Mouse (Mus musculus): ENCODE results near the gene H6pd. TPM values are rescaled to one million over a fixed set of nuclear protein-coding genes. Genes with fewer than 3 reads are reported as not detected.

The H6pd gene
- polyA plus RNA-seq, 1 experiment from 2014 or later: 16.9 TPM

GRCm38 (mm10) chr4:150007444-150007843 is 1.4 kb downstream of the H6pd start:
- Histone ChIP-seq H3K27ac (replicated peaks) (peak overlapping the region; percentile 91), H3K27me3 (no peaks in the 10 kb centered on the region), H3K4me1 (replicated peaks) (peaks cover 62% of the 10 kb centered on the region), H3K4me3 (replicated peaks) (peak overlapping the region; percentile 68), H3K9ac (0 out of 2 replicates have a peak overlapping the region, but pooled peaks have one; percentile 68), H3K4me2 (peak overlapping the region; percentile 89), H3K9me3 (replicated peaks) (no peaks in the 10 kb centered on the region), H3K36me3 (replicated peaks) (peaks cover 12% of the 10 kb centered on the region; the same call in 1 of the 2 replicates)
- WGBS (ENCODE audit: insufficient replicate concordance): 63% methylated on average over 3 of the region's 3 CpGs
- no peak for ATAC-seq (ENCODE audit: insufficient read depth)

GRCm38 (mm10) chr4:150006991-150007390 is 1.8 kb downstream of the H6pd start:
- Histone ChIP-seq H3K27me3 (no peaks in the 10 kb centered on the region), H3K4me3 (replicated peaks) (no peak overlapping the region), H3K27ac (replicated peaks) (peak overlapping the region; percentile 91; the same call in 1 of the 2 replicates), H3K36me3 (replicated peaks) (peaks cover 12% of the 10 kb centered on the region; the same call in 1 of the 2 replicates), H3K9me3 (replicated peaks) (no peaks in the 10 kb centered on the region), H3K9ac (no peak overlapping the region), H3K4me1 (replicated peaks) (peaks cover 62% of the 10 kb centered on the region), H3K4me2 (peak overlapping the region; percentile 89)
- 46% methylated on average over 8 of the region's 8 CpGs for WGBS (ENCODE audit: insufficient replicate concordance)
- no peak for ATAC-seq (ENCODE audit: insufficient read depth)

DNA sequence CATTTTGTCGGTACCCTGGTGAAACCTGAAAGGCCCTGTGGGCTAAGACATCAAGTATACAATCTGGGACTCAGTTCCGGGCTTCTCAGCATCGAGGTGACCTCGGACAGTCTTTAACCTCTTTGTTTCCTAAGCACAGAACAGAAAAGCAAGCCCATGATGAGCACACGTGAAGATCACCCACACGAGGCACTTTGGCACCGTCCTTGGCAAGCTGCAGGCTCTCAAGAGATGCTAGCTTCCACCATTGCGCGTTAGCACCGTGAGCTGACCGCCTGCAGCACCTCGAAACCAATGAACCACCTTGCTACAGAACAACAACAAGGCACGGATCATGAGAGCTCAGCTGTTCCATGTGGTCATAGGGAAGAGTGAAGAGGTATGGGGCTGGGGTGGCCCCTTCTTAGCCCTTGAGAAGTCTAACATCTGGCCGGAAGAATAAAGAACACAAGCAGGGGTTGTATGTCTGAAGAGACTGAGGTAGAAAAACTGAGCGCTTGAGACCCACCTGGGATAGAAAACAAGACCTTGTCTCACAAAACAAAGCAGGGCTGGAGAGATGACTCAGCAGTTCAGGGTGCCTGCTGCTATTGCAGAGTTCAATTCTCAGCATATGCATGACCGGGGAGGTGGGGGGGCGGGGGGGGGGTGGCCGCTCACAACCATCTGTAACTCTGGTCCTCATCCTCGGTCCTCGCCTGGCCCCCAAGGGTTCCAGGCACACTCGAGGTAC is 2.5 kb downstream of the H6pd start:
- Histone ChIP-seq H3K4me3 (replicated peaks) (no peak overlapping the region), H3K27me3 (no peaks in the 10 kb centered on the region), H3K36me3 (replicated peaks) (peaks cover 12% of the 10 kb centered on the region; the same call in 1 of the 2 replicates), H3K4me2 (peak overlapping the region; percentile 89; the same call in 1 of the 2 replicates), H3K9ac (no peak overlapping the region), H3K9me3 (replicated peaks) (no peaks in the 10 kb centered on the region), H3K27ac (replicated peaks) (peak overlapping the region; percentile 39; the same call in 1 of the 2 replicates), H3K4me1 (replicated peaks) (peaks cover 65% of the 10 kb centered on the region)
- WGBS (ENCODE audit: insufficient replicate concordance): 66% methylated on average over 21 of the region's 21 CpGs
- ATAC-seq (ENCODE audit: insufficient read depth): no peak

GRCm38 (mm10) chr4:150005231-150005630 is 3.6 kb downstream of the H6pd start:
- Histone ChIP-seq H3K4me3 (replicated peaks) (no peak overlapping the region), H3K27me3 (no peaks in the 10 kb centered on the region), H3K4me2 (no peak overlapping the region), H3K9ac (no peak overlapping the region), H3K9me3 (replicated peaks) (no peaks in the 10 kb centered on the region), H3K4me1 (replicated peaks) (peaks cover 75% of the 10 kb centered on the region), H3K36me3 (replicated peaks) (peaks cover 12% of the 10 kb centered on the region; the same call in 1 of the 2 replicates), H3K27ac (replicated peaks) (no peak overlapping the region)
- WGBS (ENCODE audit: insufficient replicate concordance): 76% methylated on average over 10 of the region's 10 CpGs
- ATAC-seq (ENCODE audit: insufficient read depth): no peak

DNA sequence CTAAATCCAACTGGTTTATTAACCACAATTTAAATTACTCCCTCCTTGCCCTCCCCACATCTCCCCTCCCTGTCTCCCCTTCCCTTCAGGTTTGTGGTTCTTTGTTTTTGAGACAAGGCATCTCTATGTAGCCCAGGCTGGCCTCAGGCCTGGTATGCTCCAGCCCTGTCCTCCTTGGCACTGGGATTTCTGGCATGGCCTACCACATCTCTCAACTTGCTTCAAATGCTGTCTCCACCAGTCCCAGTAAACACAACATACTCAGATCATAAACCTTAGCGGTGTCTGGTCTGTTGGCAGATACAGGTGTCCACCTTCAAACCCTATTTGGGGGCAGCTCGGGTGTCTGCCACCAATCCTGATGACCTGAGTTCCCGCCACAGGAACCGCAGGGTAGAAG is 5.2 kb downstream of the H6pd start:
- 63% methylated on average over 4 of the region's 4 CpGs for WGBS (ENCODE audit: insufficient replicate concordance)
- H3K27me3 ChIP-seq: no peaks in the 10 kb centered on the region
- no peaks in the 10 kb centered on the region for H3K9me3 ChIP-seq (replicated peaks)
- no peak overlapping the region for H3K9ac ChIP-seq
- peaks cover 77% of the 10 kb centered on the region for H3K4me1 ChIP-seq (replicated peaks)
- H3K4me3 ChIP-seq (replicated peaks): no peak overlapping the region
- peaks cover 15% of the 10 kb centered on the region for H3K36me3 ChIP-seq (replicated peaks)
- no peak for ATAC-seq (ENCODE audit: insufficient read depth)
- peak overlapping the region; percentile 51 for H3K27ac ChIP-seq (replicated peaks)
- 0 out of 2 replicates have a peak overlapping the region, but pooled peaks have one; percentile 59 for H3K4me2 ChIP-seq

GRCm38 (mm10) chr4:150003021-150003580 is 5.7 kb downstream of the H6pd start:
- Histone ChIP-seq H3K4me1 (replicated peaks) (peaks cover 77% of the 10 kb centered on the region), H3K4me3 (replicated peaks) (peak overlapping the region; percentile 26), H3K9ac (no peak overlapping the region), H3K27me3 (no peaks in the 10 kb centered on the region), H3K9me3 (replicated peaks) (no peaks in the 10 kb centered on the region), H3K27ac (replicated peaks) (peak overlapping the region; percentile 45), H3K36me3 (replicated peaks) (peaks cover 18% of the 10 kb centered on the region), H3K4me2 (peak overlapping the region; percentile 59; the same call in 1 of the 2 replicates)
- WGBS (ENCODE audit: insufficient replicate concordance): 38% methylated on average over 7 of the region's 7 CpGs
- ATAC-seq (ENCODE audit: insufficient read depth): no peak

- Histone ChIP-seq H3K4me2 (peak overlapping the region; percentile 59), H3K9ac (peak overlapping the region; percentile 37; the same call in 1 of the 2 replicates), H3K4me1 (replicated peaks) (peaks cover 79% of the 10 kb centered on the region), H3K36me3 (replicated peaks) (peaks cover 18% of the 10 kb centered on the region), H3K4me3 (replicated peaks) (peak overlapping the region; percentile 26), H3K27me3 (no peaks in the 10 kb centered on the region), H3K27ac (replicated peaks) (peak overlapping the region; percentile 73), H3K9me3 (replicated peaks) (no peaks in the 10 kb centered on the region)
- WGBS (ENCODE audit: insufficient replicate concordance): 13% methylated on average over 12 of the region's 12 CpGs
- ATAC-seq (ENCODE audit: insufficient read depth): peak; percentile 40
These were observed 6.7 kb downstream of the H6pd start for GRCm38 (mm10) chr4:150002021-150002528.

DNA sequence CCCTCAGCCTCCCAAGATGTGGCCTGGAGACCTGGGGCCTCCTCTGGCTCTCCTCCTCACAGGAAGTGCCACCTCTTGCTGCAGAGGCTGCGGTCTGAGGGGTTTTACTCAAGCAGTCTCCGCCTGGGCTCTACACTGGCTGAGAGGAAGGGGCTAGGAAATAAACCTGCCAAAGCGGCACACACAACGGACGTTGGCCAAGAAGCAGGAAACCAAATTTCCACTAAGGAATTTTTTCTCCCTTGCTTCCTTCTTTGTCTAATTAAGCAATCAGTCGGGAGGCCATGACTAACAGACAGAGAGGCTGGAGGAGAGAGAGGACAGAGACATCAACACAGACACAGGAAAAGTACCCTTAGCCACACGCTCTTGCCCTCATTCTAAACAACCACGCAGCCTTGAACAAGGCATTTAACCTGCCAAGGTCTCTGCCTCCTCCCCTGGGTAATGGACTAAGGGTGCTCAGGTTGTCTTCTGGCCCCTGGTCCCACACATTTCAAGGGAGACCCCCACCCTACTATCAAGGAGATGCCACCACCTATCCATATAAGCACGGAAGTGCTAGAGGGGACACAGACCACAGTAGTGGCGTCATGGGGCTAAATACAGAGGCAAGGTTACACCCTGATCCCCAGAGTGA is 7.5 kb downstream of the H6pd start:
- Histone ChIP-seq H3K9ac (0 out of 2 replicates have a peak overlapping the region, but pooled peaks have one; percentile 37), H3K4me2 (peak overlapping the region; percentile 59), H3K4me1 (replicated peaks) (peaks cover 73% of the 10 kb centered on the region), H3K27me3 (no peaks in the 10 kb centered on the region), H3K27ac (replicated peaks) (peak overlapping the region; percentile 73), H3K9me3 (replicated peaks) (no peaks in the 10 kb centered on the region), H3K4me3 (replicated peaks) (peak overlapping the region; percentile 26), H3K36me3 (replicated peaks) (peaks cover 18% of the 10 kb centered on the region)
- WGBS (ENCODE audit: insufficient replicate concordance): 24% methylated on average over 10 of the region's 10 CpGs
- no peak for ATAC-seq (ENCODE audit: insufficient read depth)

DNA sequence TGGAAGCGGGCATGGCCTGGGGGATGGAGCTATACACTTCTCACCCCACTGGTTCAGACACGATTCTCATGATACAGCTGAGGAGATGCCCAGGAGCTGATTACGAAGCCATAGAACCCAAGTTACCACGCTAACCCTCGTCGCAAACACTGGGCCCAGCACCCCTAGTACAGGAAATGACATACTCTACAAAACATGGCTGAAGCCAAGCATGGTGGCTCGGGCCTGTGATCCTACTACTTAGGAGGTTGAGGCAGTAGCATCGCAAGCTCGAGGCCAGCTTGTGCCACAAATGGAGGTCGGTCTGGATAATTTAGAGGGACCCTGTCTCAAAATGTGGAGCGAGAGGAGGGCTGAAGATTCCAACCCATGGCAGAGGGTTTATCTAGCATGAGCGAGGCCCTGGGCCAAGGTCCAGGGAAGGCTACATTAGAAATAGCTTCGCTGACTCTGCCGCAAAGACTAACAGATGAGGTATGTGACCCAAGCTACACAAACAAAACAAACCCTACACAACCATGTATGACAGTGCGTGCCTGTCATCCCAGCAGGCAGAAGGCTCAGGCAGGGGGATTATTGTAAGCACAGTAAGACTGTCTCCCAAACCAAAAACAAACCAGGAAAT is 8.8 kb downstream of the H6pd start:
- peak overlapping the region; percentile 26; the same call in 1 of the 2 replicates for H3K4me3 ChIP-seq (replicated peaks)
- peak overlapping the region; percentile 73 for H3K27ac ChIP-seq (replicated peaks)
- H3K27me3 ChIP-seq: no peaks in the 10 kb centered on the region
- peaks cover 72% of the 10 kb centered on the region for H3K4me1 ChIP-seq (replicated peaks)
- no peak; the same call in 1 of the 2 replicates for ATAC-seq (ENCODE audit: insufficient read depth)
- peaks cover 18% of the 10 kb centered on the region for H3K36me3 ChIP-seq (replicated peaks)
- 68% methylated on average over 15 of the region's 15 CpGs for WGBS (ENCODE audit: insufficient replicate concordance)
- H3K9ac ChIP-seq: no peak overlapping the region
- H3K9me3 ChIP-seq (replicated peaks): no peaks in the 10 kb centered on the region
- H3K4me2 ChIP-seq: peak overlapping the region; percentile 59; the same call in 1 of the 2 replicates

DNA sequence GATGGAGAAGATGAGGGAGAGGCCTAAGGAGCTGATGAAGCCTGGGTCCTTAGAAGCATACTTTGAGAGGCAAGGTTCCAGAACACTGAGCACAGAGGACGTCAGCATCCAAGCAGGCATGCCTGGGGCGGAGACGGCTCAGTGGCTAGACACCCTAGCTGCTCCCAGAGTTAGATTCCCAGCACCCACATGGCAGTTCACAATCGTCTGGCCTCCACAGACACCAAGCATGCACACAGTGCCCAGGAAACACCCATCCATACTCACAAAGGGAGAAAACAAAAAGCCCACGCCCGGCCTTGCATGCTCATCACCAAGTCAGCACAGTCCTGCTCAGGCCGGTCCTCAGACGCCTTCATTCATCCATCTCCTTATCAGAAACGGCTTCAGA is 9.3 kb downstream of the H6pd start:
- 63% methylated on average over 9 of the region's 9 CpGs for WGBS (ENCODE audit: insufficient replicate concordance)
- H3K4me2 ChIP-seq: no peak overlapping the region
- H3K4me1 ChIP-seq (replicated peaks): peaks cover 72% of the 10 kb centered on the region

More for the DNA sequence above, 9.3 kb downstream of the H6pd start:
- no peak for ATAC-seq (ENCODE audit: insufficient read depth)
- Histone ChIP-seq H3K36me3 (replicated peaks) (peaks cover 14% of the 10 kb centered on the region), H3K27ac (replicated peaks) (0 out of 2 replicates have a peak overlapping the region, but pooled peaks have one; percentile 6), H3K27me3 (no peaks in the 10 kb centered on the region), H3K4me3 (replicated peaks) (no peak overlapping the region), H3K9ac (no peak overlapping the region), H3K9me3 (replicated peaks) (no peaks in the 10 kb centered on the region)

All from liver, embryonic 15.5 days (tissue).